Mouse (Mus musculus) intestine, embryonic 16.5 days (tissue): ENCODE measurements around the gene Leo1. TPM values are rescaled to one million over a fixed set of nuclear protein-coding genes. Genes with fewer than 3 reads are reported as not detected.

ENCODE experiments used
- ATAC-seq: fragments of 200-750 bp; cut with Nextera tagmentation; 2 replicates; pipeline ENCODE4 v1.8.0; 2017; ENCODE audit warnings: moderate TSS enrichment, moderate library complexity
- H3K27ac ChIP-seq: fragments of 300-500 bp; sonication (generic); 2 replicates; pipeline ENCODE4 v1.5.1; 2014; ENCODE audit warnings: mild to moderate bottlenecking, low read length
- H3K27me3 ChIP-seq: fragments of 300-500 bp; sonication (generic); replicated peaks from 2 replicates; pipeline ENCODE4 v1.6.1; 2014; ENCODE audit warnings: low read length, control low read depth, mixed read lengths; ENCODE audit not compliant: control insufficient read depth, insufficient read depth
- H3K36me3 ChIP-seq: fragments of 300-500 bp; sonication (generic); 2 replicates; pipeline ENCODE4 v1.6.1; 2014; ENCODE audit warnings: low read length, control low read depth; ENCODE audit not compliant: control insufficient read depth, insufficient read depth
- H3K4me1 ChIP-seq: fragments of 300-500 bp; sonication (generic); 2 replicates; pipeline ENCODE4 v1.6.1; 2014; ENCODE audit warnings: low read length, control low read depth, mixed read lengths; ENCODE audit not compliant: control insufficient read depth, insufficient read depth
- H3K4me2 ChIP-seq: fragments of 300-500 bp; sonication (generic); 2 replicates; pipeline ENCODE4 v1.6.1; 2014; ENCODE audit warnings: low read depth, low read length, control low read depth
- H3K4me3 ChIP-seq: fragments of 300-500 bp; sonication (generic); 2 replicates; pipeline ENCODE4 v1.5.1; 2014; ENCODE audit warnings: mild to moderate bottlenecking, low read length
- H3K9ac ChIP-seq: fragments of 300-500 bp; sonication (generic); 2 replicates; pipeline ENCODE4 v1.6.1; 2014; ENCODE audit warnings: low read depth, low read length
- H3K9me3 ChIP-seq: fragments of 300-500 bp; sonication (generic); 2 replicates; pipeline ENCODE4 v1.6.1; 2016; ENCODE audit warnings: low read length, control low read depth; ENCODE audit not compliant: control insufficient read depth
- WGBS: fragments of 180-500 bp; shearing (Covaris S2); extraction: QIAGEN DNeasy Blood & Tissue Kit; methylation state at CpG from one replicate; pipeline ENCODE4 v1.1.7; 2014; 5-methylcytosine and 5-hydroxymethylcytosine counted together
- polyA plus RNA-seq: library from polyadenylated mRNA; unstranded; fragments of >200 nt; fragmentation: Nextera tagmentation; extraction: Ambion mirVana; gene quantifications from 2 replicates; pipeline ENCODE4 v1.2.1, GENCODE M21; 2015

Leo1 gene
- polyA plus RNA-seq, 1 experiment from 2014 or later: 31.1 TPM

DNA sequence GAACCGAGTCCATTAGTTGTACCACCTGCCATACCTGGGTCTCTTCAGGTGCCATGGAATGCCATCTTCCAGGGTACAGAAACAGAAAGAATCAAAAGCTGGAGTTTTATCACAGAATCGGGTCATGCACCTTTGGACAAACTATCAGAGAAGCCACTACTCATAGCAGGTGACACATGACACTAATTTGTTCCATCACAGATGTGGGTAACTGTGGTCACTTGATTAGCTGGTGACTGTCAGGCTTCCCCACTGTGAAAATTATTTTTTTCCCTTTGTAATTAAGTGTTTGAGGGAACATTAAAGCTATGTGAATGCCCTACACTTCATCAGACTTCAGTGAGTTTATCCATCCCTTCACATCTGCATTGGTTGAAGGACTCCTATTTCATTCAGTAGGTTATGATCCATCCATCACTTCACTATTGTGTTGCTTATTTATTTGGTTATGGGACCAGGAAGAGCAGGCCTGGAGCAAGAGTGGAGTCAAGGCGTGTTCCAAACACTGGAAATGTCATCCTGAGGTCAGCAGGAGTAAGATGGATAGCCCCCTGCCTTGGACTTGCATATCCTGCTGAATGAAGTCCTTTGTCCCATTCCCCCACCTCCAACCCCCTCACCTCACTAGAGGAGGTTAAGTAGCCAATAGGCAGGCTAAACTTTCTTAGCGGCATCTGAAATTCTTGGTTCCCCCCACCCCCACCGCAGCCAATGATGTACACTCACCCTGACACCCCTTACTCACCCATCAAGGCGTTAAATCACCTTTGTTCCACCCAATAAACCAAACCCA is 16.8 kb upstream of the Leo1 start:
- no peak for ATAC-seq
- H3K4me3 ChIP-seq: no peak overlapping the region
- no peak overlapping the region for H3K27ac ChIP-seq
- H3K36me3 ChIP-seq: no peaks in the 10 kb centered on the region
- H3K27me3 ChIP-seq: no peaks in the 10 kb centered on the region
- WGBS: 67% methylated on average over 6 of the region's 6 CpGs
- H3K4me2 ChIP-seq: no peak overlapping the region
- no peak overlapping the region for H3K9ac ChIP-seq
- H3K4me1 ChIP-seq: no peaks in the 10 kb centered on the region
- no peaks in the 10 kb centered on the region for H3K9me3 ChIP-seq

DNA sequence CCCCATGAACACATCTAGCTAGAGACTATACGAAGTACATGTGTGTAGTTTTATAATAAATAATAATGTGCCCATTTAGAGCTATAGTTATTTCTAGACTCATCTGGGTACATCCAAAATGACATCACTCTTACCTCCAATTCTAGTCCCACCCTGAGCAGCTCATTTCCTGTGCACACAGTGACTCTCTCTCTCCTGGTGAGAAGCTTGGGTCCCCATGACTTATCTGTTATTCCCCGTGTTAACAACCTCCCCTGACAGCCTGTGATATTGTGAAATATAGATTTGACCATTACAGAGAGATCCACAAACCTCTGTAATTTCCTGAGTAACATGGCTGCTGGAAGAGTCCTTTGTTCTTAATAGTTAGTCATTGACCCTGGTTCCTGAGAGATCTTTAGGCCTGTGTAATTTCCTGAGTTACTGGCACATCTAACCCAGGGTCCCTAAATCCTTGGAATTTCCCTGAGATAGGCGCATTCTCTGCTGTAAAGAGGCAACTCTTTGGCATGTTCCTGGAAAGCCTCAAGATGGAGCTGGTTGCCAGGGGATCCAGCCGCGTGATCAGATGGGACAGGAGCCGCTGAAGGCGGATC is 15.4 kb upstream of the Leo1 start:
- no peak overlapping the region for H3K27ac ChIP-seq
- WGBS: 72% methylated on average over 7 of the region's 7 CpGs
- no peak overlapping the region for H3K4me3 ChIP-seq
- H3K9me3 ChIP-seq: no peaks in the 10 kb centered on the region
- no peak for ATAC-seq
- H3K36me3 ChIP-seq: no peaks in the 10 kb centered on the region
- no peaks in the 10 kb centered on the region for H3K27me3 ChIP-seq
- H3K9ac ChIP-seq: no peak overlapping the region
- no peaks in the 10 kb centered on the region for H3K4me1 ChIP-seq
- no peak overlapping the region for H3K4me2 ChIP-seq

DNA sequence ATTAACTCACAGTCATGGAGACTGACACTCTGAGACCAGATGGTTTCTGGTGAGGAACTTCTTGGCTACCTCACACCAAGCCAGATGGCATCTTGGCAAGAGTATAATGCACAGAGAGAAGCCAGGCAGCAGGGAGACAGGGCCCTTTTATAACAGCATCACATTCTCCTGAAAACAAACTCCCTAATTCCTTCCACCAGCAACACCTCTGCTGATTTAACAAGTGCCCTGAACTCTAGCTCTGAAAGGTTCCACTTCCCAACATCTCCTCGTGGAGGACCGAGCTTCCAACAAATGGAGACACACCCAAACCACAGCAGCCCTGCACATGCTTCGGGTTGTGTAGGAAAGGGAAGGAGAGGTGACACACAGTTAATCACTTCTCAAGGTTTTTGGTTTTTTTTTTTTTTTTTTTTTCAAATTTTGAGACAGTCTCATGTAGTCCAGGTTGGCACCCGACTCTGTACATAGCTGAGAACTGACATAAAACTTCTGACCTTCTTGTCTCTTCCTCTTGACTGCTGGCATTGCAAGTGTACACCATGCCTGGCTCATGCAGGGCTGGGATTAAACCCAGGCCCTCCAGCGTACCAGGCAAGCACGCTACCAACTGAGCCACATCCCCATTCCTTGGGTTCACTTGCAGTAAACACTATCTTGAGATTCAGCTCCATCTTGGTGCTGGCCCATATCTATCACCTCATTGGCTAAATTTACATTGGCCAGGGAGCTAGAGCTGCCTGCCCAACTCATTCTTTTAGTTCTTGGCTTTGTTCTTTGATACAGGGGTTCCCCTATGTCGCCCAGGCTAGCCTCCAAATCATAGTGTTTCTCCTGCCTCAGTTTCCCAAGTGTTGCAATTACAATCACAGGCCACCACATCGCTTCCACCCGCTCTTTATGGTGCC is 13.7 kb upstream of the Leo1 start:
- H3K4me3 ChIP-seq: no peak overlapping the region
- 78% methylated on average over 9 of the region's 9 CpGs for WGBS
- H3K4me1 ChIP-seq: no peaks in the 10 kb centered on the region
- no peak overlapping the region for H3K9ac ChIP-seq
- H3K36me3 ChIP-seq: no peaks in the 10 kb centered on the region
- no peaks in the 10 kb centered on the region for H3K9me3 ChIP-seq
- H3K4me2 ChIP-seq: no peak overlapping the region
- no peak overlapping the region for H3K27ac ChIP-seq
- ATAC-seq: no peak
- H3K27me3 ChIP-seq: no peaks in the 10 kb centered on the region

DNA sequence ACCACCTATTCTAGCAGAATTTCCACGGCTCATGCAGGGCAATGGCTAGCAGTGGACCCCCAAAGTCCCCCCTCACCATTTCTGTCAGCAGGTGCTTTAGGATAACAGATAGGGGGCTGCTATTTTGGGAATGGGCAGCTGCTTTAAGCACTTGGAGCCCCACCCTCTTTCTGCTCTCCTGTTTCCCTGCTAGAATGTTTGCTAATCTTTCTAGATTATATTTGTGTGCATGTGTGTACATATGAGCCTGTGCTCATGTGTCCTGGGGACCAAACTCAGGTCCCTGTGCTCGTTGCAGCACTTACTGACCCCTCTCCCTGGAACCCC is 13.1 kb upstream of the Leo1 start:
- Histone ChIP-seq H3K4me3 (no peak overlapping the region), H3K4me2 (no peak overlapping the region), H3K9me3 (no peaks in the 10 kb centered on the region), H3K36me3 (no peaks in the 10 kb centered on the region), H3K27me3 (no peaks in the 10 kb centered on the region), H3K9ac (no peak overlapping the region), H3K4me1 (no peaks in the 10 kb centered on the region), H3K27ac (no peak overlapping the region)
- no peak for ATAC-seq
- WGBS: 73% methylated on average over 2 of the region's 2 CpGs

DNA sequence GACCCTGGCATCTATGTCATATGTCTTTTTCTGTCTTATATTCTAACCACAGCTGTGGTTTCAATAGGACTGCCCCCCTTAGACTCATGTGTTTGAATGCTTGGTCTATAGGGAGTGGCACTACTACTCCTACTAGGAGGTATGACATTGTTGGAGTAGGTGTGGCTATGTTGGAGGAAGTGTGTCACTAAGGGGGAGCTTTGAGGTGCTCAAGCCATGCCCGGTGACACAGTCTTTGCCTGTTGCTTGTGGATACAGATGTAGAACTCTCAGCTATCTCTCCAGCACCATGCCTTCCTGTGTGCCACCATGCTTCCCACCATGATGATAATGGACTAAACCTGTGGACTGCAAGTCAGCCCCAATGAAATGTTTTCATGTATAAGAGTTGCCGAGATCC is 12.3 kb upstream of the Leo1 start:
- Histone ChIP-seq H3K36me3 (no peaks in the 10 kb centered on the region), H3K9ac (no peak overlapping the region), H3K4me1 (no peaks in the 10 kb centered on the region), H3K27ac (no peak overlapping the region), H3K4me3 (no peak overlapping the region), H3K4me2 (no peak overlapping the region), H3K9me3 (no peaks in the 10 kb centered on the region), H3K27me3 (no peaks in the 10 kb centered on the region)
- ATAC-seq: no peak
- WGBS: 95% methylated on average over 2 of the region's 2 CpGs

DNA sequence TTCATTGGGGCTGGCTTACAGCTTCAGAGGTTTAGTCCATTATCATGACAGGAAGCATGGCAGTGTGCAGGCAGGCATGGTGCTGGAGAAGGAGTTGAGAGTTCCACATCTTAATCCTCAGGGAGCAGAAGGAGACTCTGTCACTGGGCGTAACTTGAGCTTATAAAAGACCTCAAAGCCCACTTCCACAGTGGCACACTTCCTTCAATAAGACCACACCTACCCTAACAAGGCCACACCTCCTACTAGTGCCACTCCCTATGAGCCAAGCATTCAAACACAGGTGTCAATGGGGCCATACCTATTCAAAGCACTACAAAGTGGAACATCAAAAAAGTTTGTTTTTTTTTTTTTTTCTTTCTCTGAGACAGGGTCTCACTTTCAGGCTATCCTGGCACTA is 11.7 kb upstream of the Leo1 start:
- Histone ChIP-seq H3K4me2 (no peak overlapping the region), H3K9ac (no peak overlapping the region), H3K4me3 (no peak overlapping the region), H3K36me3 (no peaks in the 10 kb centered on the region), H3K9me3 (no peaks in the 10 kb centered on the region), H3K27me3 (no peaks in the 10 kb centered on the region), H3K27ac (no peak overlapping the region), H3K4me1 (no peaks in the 10 kb centered on the region)
- no peak for ATAC-seq
- WGBS: 79% methylated on average over 1 of the region's 1 CpGs

DNA sequence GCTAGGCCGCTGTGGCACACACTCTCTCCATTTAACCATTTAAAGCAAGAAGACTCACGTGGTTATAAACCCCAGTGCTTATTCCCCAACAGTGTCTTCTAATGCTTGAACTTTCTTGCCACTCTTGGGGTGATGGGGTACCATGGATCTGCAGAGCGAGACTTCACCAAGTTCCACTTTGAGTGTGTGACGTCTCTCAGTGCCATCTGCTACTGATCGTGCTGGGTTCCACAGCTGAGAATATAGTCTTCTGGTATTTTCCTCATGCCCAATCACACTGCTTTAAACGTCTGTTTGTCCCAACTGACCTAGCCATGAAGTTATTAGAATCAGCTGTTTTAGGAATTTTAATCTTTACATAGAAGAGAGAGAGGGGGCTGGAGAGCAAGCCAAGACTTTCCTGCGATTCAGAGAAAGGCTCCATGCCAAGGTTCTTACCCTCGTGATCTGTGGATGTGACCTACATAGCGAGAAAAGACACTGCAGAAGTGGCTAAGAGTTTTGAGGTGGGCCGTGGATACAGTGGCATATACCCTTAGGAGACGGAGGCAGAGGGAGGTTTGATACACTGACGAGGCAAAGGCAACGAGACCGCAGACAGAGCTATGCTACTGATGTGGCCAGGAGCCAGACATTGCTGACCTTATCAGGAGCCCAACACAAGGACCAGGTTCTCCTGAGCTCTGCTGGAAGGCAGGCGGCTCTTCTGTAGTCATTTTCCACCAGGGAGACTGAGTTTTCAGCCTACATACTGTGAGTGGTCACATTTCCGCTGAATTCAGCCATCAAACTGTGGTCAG is 10.3 kb upstream of the Leo1 start:
- Histone ChIP-seq H3K9ac (no peak overlapping the region), H3K9me3 (no peaks in the 10 kb centered on the region), H3K27ac (no peak overlapping the region), H3K4me3 (no peak overlapping the region), H3K4me1 (peaks cover 7% of the 10 kb centered on the region; the same call in 1 of the 2 replicates), H3K27me3 (no peaks in the 10 kb centered on the region), H3K36me3 (no peaks in the 10 kb centered on the region), H3K4me2 (no peak overlapping the region)
- no peak for ATAC-seq
- WGBS: 76% methylated on average over 16 of the region's 16 CpGs

DNA sequence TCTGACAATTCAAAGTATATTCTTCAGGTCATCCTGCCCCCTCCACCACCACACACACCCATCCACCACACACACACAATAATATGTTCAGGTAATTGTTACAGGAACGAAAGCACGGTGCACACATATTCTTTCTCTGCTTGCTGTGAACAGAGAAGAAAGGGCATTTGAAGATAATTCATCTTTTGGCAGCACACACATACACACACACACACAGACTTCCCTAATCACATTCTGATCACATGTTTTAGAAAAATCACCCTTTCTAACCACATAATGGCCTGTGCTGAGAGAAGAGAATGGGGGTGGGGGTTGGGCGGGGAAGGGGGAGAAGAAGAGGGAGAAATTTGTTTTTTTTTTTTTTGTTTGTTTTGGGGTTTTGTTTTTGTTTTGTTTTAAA is 8.6 kb upstream of the Leo1 start:
- no peak overlapping the region for H3K4me2 ChIP-seq
- H3K27ac ChIP-seq: no peak overlapping the region
- peaks cover 7% of the 10 kb centered on the region; the same call in 1 of the 2 replicates for H3K4me1 ChIP-seq
- no peaks in the 10 kb centered on the region for H3K36me3 ChIP-seq
- no peak overlapping the region for H3K9ac ChIP-seq
- ATAC-seq: no peak
- no peaks in the 10 kb centered on the region for H3K27me3 ChIP-seq
- no peak overlapping the region for H3K4me3 ChIP-seq
- WGBS: 85% methylated on average over 3 of the region's 3 CpGs
- no peaks in the 10 kb centered on the region for H3K9me3 ChIP-seq
